In the genomic region with DNA sequence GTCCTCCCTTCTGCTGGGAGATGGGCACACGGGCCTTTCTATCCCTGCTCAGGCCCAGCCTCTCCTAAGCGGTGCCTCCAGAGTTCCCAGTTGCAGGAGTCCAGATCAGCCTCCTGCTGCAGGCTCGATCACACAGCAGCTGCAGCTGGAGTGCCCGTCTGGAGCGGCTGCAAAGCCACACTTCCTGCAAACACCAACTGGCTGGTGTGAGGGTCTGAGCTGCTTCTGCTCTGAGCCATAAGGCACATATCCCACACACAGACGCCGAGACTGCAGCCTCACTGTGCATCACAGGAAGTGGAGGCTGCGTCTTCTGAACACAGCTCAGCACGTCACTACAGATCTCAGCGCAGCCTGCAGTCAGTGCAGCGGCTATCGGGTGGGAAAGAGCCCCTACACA, we compare ENCODE assay signal across 8 mouse cellular contexts. TPM values are rescaled to one million over a fixed set of nuclear protein-coding genes. Genes with fewer than 3 reads are reported as not detected.
DNase-seq lines count a peak whose midpoint lies in the region; ATAC-seq and TF ChIP-seq lines count a peak whose summit lies in the region.

No protein-coding gene starts in this region.

- WGBS in kidney, postnatal 0 days, result 50% methylated on average over 12 of the region's 12 CpGs
- 32% methylated on average over 12 of the region's 12 CpGs for WGBS in limb, embryonic 14.5 days
- WGBS in intestine, postnatal 0 days, result 58% methylated on average over 12 of the region's 12 CpGs

- H3K27me3 ChIP-seq in kidney, postnatal 0 days (ENCODE audit: insufficient read depth, low read length), result no peaks in the 10 kb centered on the region
- H3K27me3 ChIP-seq in limb, embryonic 14.5 days (ENCODE audit: control insufficient read depth, insufficient read depth, low read length), result no peaks in the 10 kb centered on the region
- 0 out of 2 replicates have a peak, but pooled peaks cover 7% of the 10 kb centered on the region for H3K27me3 ChIP-seq in intestine, postnatal 0 days (replicated peaks; ENCODE audit: control insufficient read depth, insufficient read depth, low read length)

- H3K27ac ChIP-seq in kidney, postnatal 0 days, result peak overlapping the region; percentile 64
- H3K27ac ChIP-seq in bone marrow macrophage, adult 2 months (ENCODE audit: insufficient read depth, low read depth, low read length), result peak overlapping the region; percentile 33
- H3K27ac ChIP-seq in limb, embryonic 14.5 days (replicated peaks; ENCODE audit: low read depth, low read length), result peak overlapping the region; percentile 33; the same call in 1 of the 2 replicates
- H3K27ac ChIP-seq in intestine, postnatal 0 days (ENCODE audit: low read depth, low read length), result no peak overlapping the region

- no peak for ATAC-seq in kidney, postnatal 0 days (replicated peaks; ENCODE audit: low FRiP score, low read depth)
- no peak for ATAC-seq in limb, embryonic 14.5 days (ENCODE audit: low FRiP score, low read depth)
- no peak for ATAC-seq in intestine, postnatal 0 days

- TF ChIP-seq POLR2A in bone marrow macrophage, adult 2 months (IDR thresholded peaks at IDR 0.05; ENCODE audit: borderline replicate concordance, low read depth, low read length), result no peak
- TF ChIP-seq POLR2A in limb, embryonic 14.5 days (IDR thresholded peaks at IDR 0.05; ENCODE audit: borderline replicate concordance, extremely low read depth, insufficient read depth, insufficient read length), result no peak

- H3K36me3 ChIP-seq in kidney, postnatal 0 days (ENCODE audit: insufficient read depth, low read length), result no peaks in the 10 kb centered on the region
- no peaks in the 10 kb centered on the region for H3K36me3 ChIP-seq in limb, embryonic 14.5 days (ENCODE audit: control insufficient read depth, insufficient read depth, low read length)
- H3K36me3 ChIP-seq in intestine, postnatal 0 days (ENCODE audit: control insufficient read depth, insufficient read depth), result no peaks in the 10 kb centered on the region

- H3K4me1 ChIP-seq in kidney, postnatal 0 days (replicated peaks; ENCODE audit: insufficient read depth, low read length), result peaks cover 43% of the 10 kb centered on the region
- H3K4me1 ChIP-seq in bone marrow macrophage, adult 2 months (ENCODE audit: control insufficient read depth, insufficient read depth, low read length), result peaks cover 19% of the 10 kb centered on the region
- H3K4me1 ChIP-seq in limb, embryonic 14.5 days (ENCODE audit: control insufficient read depth, insufficient read depth, low read length), result peaks cover 46% of the 10 kb centered on the region
- H3K4me1 ChIP-seq in intestine, postnatal 0 days (replicated peaks; ENCODE audit: control insufficient read depth, insufficient read depth, low read length), result no peaks in the 10 kb centered on the region

- no peaks in the 10 kb centered on the region for H3K9me3 ChIP-seq in kidney, postnatal 0 days (replicated peaks; ENCODE audit: low read length)
- H3K9me3 ChIP-seq in limb, embryonic 14.5 days (ENCODE audit: control insufficient read depth, low read length), result no peaks in the 10 kb centered on the region
- H3K9me3 ChIP-seq in intestine, postnatal 0 days (ENCODE audit: control insufficient read depth), result no peaks in the 10 kb centered on the region

- TF ChIP-seq CTCF in kidney, postnatal 0 days (IDR thresholded peaks at IDR 0.05; ENCODE audit: low read depth), result no peak
- no peak for TF ChIP-seq CTCF in bone marrow macrophage, adult 2 months (IDR thresholded peaks at IDR 0.05; ENCODE audit: low read depth, low read length)
- TF ChIP-seq CTCF in intestine, postnatal 0 days (IDR thresholded peaks at IDR 0.05; ENCODE audit: low read depth), result no peak

- no peak overlapping the region for H3K4me2 ChIP-seq in kidney, postnatal 0 days (ENCODE audit: low read length)
- H3K4me2 ChIP-seq in limb, embryonic 14.5 days (replicated peaks; ENCODE audit: low read depth, low read length, severe bottlenecking), result no peak overlapping the region
- no peak overlapping the region for H3K4me2 ChIP-seq in intestine, postnatal 0 days (replicated peaks; ENCODE audit: low read depth)

- H3K4me3 ChIP-seq in kidney, postnatal 0 days (replicated peaks; ENCODE audit: low read depth, low read length), result no peak overlapping the region
- peak overlapping the region; percentile 8 for H3K4me3 ChIP-seq in bone marrow macrophage, adult 2 months (ENCODE audit: insufficient read depth, low read length)
- H3K4me3 ChIP-seq in limb, embryonic 14.5 days (replicated peaks; ENCODE audit: low read length), result no peak overlapping the region
- no peak overlapping the region for H3K4me3 ChIP-seq in intestine, postnatal 0 days (ENCODE audit: low read depth, low read length)

- no peak overlapping the region for H3K9ac ChIP-seq in kidney, postnatal 0 days (ENCODE audit: low read depth, low read length)
- no peak overlapping the region for H3K9ac ChIP-seq in limb, embryonic 14.5 days (ENCODE audit: low read depth, low read length, severe bottlenecking)
- H3K9ac ChIP-seq in intestine, postnatal 0 days (ENCODE audit: low read depth, low read length), result no peak overlapping the region

- DNase-seq in kidney, postnatal 0 days (ENCODE audit: low spot score), result no peak
- no peak for DNase-seq in kidney, adult 8-10 months
- DNase-seq in heart, postnatal 4 days, result peak; percentile 27
- DNase-seq in limb, embryonic 14.5 days (ENCODE audit: low spot score), result no peak
- DNase-seq in right cerebral cortex, postnatal 25 days, result peak; percentile 73
- DNase-seq in ovary, postnatal 10 days (ENCODE audit: low spot score), result no peak

RNA-seq across cellular contexts. Expression of a gene that starts 32.1 kb away (rescaled TPM):
- 3.6 and 4.4 TPM in 2 replicates for polyA plus RNA-seq in kidney, postnatal 0 days (2015; fragmentation: Nextera tagmentation; extraction: Ambion mirVana)
- 0.95 and 2.0 TPM in 2 replicates for polyA plus RNA-seq in bone marrow macrophage, adult 2 months (2012; ENCODE audit: insufficient read depth, insufficient read length, missing spikeins)
- 10 to 100 TPM; 17.3 to 19.3 TPM for total RNA-seq in heart, postnatal 4 days (2021)
- polyA plus RNA-seq in limb, embryonic 14.5 days (2012; rRNA removed), result 6.1 and 7.2 TPM in 2 replicates
- 6.0 and 6.1 TPM in 2 replicates for polyA plus RNA-seq in limb, embryonic 14.5 days (2014; fragmentation: Nextera tagmentation; extraction: Ambion mirVana)
- polyA plus RNA-seq in intestine, postnatal 0 days (2015; fragmentation: Nextera tagmentation; extraction: Ambion mirVana), result 5.9 and 7.6 TPM in 2 replicates

RNA-seq across cellular contexts. Expression of a gene that starts 44.3 kb away (rescaled TPM):
- 0.15 and 0.22 TPM in 2 replicates for polyA plus RNA-seq in kidney, postnatal 0 days (2015; fragmentation: Nextera tagmentation; extraction: Ambion mirVana)
- polyA plus RNA-seq in bone marrow macrophage, adult 2 months (2012; ENCODE audit: insufficient read depth, insufficient read length, missing spikeins), result not detected in 2 replicates
- not detected for total RNA-seq in heart, postnatal 4 days (2021)
- 0.05 TPM in 1 of 2 replicates, not detected in the other for polyA plus RNA-seq in limb, embryonic 14.5 days (2012; rRNA removed)
- polyA plus RNA-seq in limb, embryonic 14.5 days (2014; fragmentation: Nextera tagmentation; extraction: Ambion mirVana), result not detected in 2 replicates
- 0.13 TPM in 1 of 2 replicates, not detected in the other for polyA plus RNA-seq in intestine, postnatal 0 days (2015; fragmentation: Nextera tagmentation; extraction: Ambion mirVana)

RNA-seq across cellular contexts. Expression of a gene that starts 55.4 kb away (rescaled TPM):
- polyA plus RNA-seq in kidney, postnatal 0 days (2015; fragmentation: Nextera tagmentation; extraction: Ambion mirVana), result 64.5 and 73.3 TPM in 2 replicates
- 55.0 and 59.6 TPM in 2 replicates for polyA plus RNA-seq in bone marrow macrophage, adult 2 months (2012; ENCODE audit: insufficient read depth, insufficient read length, missing spikeins)
- 10 to 100 TPM; 48.7 to 56.3 TPM for total RNA-seq in heart, postnatal 4 days (2021)
- polyA plus RNA-seq in limb, embryonic 14.5 days (2012; rRNA removed), result 96.8 and 129 TPM in 2 replicates
- polyA plus RNA-seq in limb, embryonic 14.5 days (2014; fragmentation: Nextera tagmentation; extraction: Ambion mirVana), result 70.2 and 70.5 TPM in 2 replicates
- 136 and 144 TPM in 2 replicates for polyA plus RNA-seq in intestine, postnatal 0 days (2015; fragmentation: Nextera tagmentation; extraction: Ambion mirVana)

RNA-seq across cellular contexts. Expression of a gene that starts 55.6 kb away (rescaled TPM):
- polyA plus RNA-seq in kidney, postnatal 0 days (2015; fragmentation: Nextera tagmentation; extraction: Ambion mirVana), result 19.4 and 23.3 TPM in 2 replicates
- 32.8 and 36.7 TPM in 2 replicates for polyA plus RNA-seq in bone marrow macrophage, adult 2 months (2012; ENCODE audit: insufficient read depth, insufficient read length, missing spikeins)
- total RNA-seq in heart, postnatal 4 days (2021), result 10 to 100 TPM in 1 of 2 experiments, 1 to 10 TPM in 1; 9.2 to 10.6 TPM
- 14.7 and 17.1 TPM in 2 replicates for polyA plus RNA-seq in limb, embryonic 14.5 days (2012; rRNA removed)
- polyA plus RNA-seq in limb, embryonic 14.5 days (2014; fragmentation: Nextera tagmentation; extraction: Ambion mirVana), result 12.0 and 12.7 TPM in 2 replicates
- polyA plus RNA-seq in intestine, postnatal 0 days (2015; fragmentation: Nextera tagmentation; extraction: Ambion mirVana), result 58.1 and 59.0 TPM in 2 replicates

Comparison
In these comparisons a context has a peak if more than half of its experiments do, and no peak if none do; other contexts are left out.
1. DNase-seq: peak in heart, postnatal 4 days (single experiment) and right cerebral cortex, postnatal 25 days (single experiment); none in kidney, postnatal 0 days (single experiment), kidney, adult 8-10 months (0 of 2), limb, embryonic 14.5 days (single experiment) and ovary, postnatal 10 days (single experiment).